Mouse (Mus musculus) G1E (cell line): ENCODE measurements around the gene Serping1.

Source experiments
- CTCF ChIP-seq: IDR thresholded peaks from 2 replicates; pipeline ENCODE4 v1.5.1; 2012; ENCODE audit warnings: low read depth, low read length, inconsistent platforms, mixed read lengths
- GATA1 ChIP-seq: IDR thresholded peaks from 2 replicates; pipeline ENCODE4 v1.6.1; 2012; ENCODE audit warnings: borderline replicate concordance, low read length, inconsistent platforms, mixed read lengths
- POLR2AphosphoS5 ChIP-seq: IDR thresholded peaks from 2 replicates; pipeline ENCODE4 v1.6.1; 2012; ENCODE audit warnings: low read depth, low read length, inconsistent platforms; ENCODE audit not compliant: insufficient replicate concordance

GRCm38 (mm10) chr2:84770501-84770900 is 4.7 kb downstream of the Serping1 start:
- TF ChIP-seq CTCF (no peak), GATA1 (no peak), POLR2AphosphoS5 (no peak)
